Mouse (Mus musculus): Measurements from ENCODE around the gene P2rx4. TPM values are rescaled to one million over a fixed set of nuclear protein-coding genes. Genes with fewer than 3 reads are reported as not detected.

Gene P2rx4
- total and polyA plus RNA-seq, 2 experiments from 2014 or later: 17.4 to 21.1 TPM

DNA sequence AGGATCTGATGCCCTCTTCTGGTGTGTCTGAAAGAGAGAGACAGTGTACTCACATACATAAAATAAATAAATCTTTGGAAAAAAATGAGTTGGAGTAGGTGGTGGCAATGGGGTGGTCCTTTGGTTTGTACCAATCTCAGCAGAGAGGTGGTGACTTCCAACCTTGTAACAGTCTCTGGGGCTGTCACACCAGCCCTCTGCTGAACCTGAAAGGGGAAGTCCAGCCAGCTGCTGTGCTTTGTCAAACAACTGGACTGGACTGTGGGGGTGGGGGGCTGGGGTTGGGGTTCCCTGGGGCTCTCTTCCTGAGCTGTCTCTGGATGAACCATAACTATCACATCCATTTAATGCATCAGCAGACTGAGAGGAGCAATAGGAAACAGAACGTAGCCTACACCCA, 8.4 kb downstream of the P2rx4 start:
- H3K36me3 ChIP-seq (ENCODE audit: insufficient read depth, low read length): no peaks in the 10 kb centered on the region; the same call in 1 of the 2 replicates

DNA sequence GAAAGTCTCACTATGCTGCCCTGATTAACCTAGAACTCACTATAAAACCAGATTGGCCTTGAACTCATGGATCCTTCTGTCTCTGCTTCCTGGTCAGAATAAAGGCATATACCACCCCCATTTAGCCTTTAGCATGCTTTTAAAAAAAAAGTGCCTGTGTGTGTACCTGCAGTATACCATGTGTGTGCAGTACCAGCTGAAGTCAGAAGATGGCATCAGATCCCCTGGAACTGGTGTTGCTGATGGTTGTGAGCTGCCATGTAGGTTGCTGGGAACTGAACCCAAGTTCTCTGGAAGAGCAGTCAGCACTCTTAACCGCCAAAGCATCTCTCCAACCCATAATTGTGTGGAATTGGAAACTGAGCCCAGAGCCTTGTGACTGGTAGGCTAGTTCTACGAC, 9.4 kb downstream of the P2rx4 start:
- WGBS: 99% methylated on average over 2 of the region's 2 CpGs
- ATAC-seq: no peak

More for the DNA sequence above, 8.4 kb downstream of the P2rx4 start:
- no peak overlapping the region for H3K27ac ChIP-seq
- WGBS: 76% methylated on average over 1 of the region's 1 CpGs
- DNase-seq (ENCODE audit: low spot score) (no peak), ATAC-seq (no peak)
- H3K4me2 ChIP-seq (ENCODE audit: low read depth, low read length): no peak overlapping the region
- no peak overlapping the region for H3K4me3 ChIP-seq (ENCODE audit: low read length)
- TF ChIP-seq CTCF (IDR thresholded peaks at IDR 0.05; ENCODE audit: low read depth): no peak
- no peaks in the 10 kb centered on the region for H3K9me3 ChIP-seq (ENCODE audit: low read length)
- no peak overlapping the region for H3K9ac ChIP-seq (replicated peaks; ENCODE audit: low read length)
- no peaks in the 10 kb centered on the region for H3K4me1 ChIP-seq (ENCODE audit: insufficient read depth, low read length)
- no peaks in the 10 kb centered on the region for H3K27me3 ChIP-seq (ENCODE audit: insufficient read depth, low read length)

DNA sequence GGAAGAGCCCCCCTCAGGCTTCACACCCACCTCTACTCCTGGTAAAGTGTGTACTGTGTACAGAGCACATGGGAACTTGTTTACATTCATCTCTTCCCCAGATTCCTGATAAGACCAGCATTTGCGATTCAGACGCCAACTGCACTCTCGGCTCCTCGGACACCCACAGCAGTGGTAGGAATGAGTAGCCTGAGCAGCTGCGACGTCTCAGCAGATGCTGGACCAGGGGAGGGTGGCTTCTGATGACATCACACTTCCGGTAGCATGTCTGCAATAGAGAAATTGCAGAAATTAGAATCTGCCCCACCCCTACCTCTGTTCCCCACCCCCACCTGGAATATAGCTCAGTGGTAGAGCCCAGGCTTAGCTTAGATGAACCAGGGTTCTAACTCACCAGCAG, 11.1 kb downstream of the P2rx4 start:
- Histone ChIP-seq H3K4me3 (ENCODE audit: low read length) (no peak overlapping the region), H3K36me3 (ENCODE audit: insufficient read depth, low read length) (no peaks in the 10 kb centered on the region; the same call in 1 of the 2 replicates), H3K27me3 (ENCODE audit: insufficient read depth, low read length) (no peaks in the 10 kb centered on the region), H3K27ac (no peak overlapping the region), H3K9me3 (ENCODE audit: low read length) (no peaks in the 10 kb centered on the region), H3K4me2 (ENCODE audit: low read depth, low read length) (no peak overlapping the region), H3K9ac (replicated peaks; ENCODE audit: low read length) (no peak overlapping the region), H3K4me1 (ENCODE audit: insufficient read depth, low read length) (no peaks in the 10 kb centered on the region)
- no peak for TF ChIP-seq CTCF (IDR thresholded peaks at IDR 0.05; ENCODE audit: low read depth)
- ATAC-seq (no peak), DNase-seq (ENCODE audit: low spot score) (no peak)
- 83% methylated on average over 7 of the region's 7 CpGs for WGBS

More for the DNA sequence above, 9.4 kb downstream of the P2rx4 start:
- H3K9ac ChIP-seq (replicated peaks; ENCODE audit: low read length): no peak overlapping the region
- no peak overlapping the region for H3K27ac ChIP-seq
- no peaks in the 10 kb centered on the region for H3K27me3 ChIP-seq (ENCODE audit: insufficient read depth, low read length)
- H3K4me3 ChIP-seq (ENCODE audit: low read length): no peak overlapping the region
- no peaks in the 10 kb centered on the region for H3K9me3 ChIP-seq (ENCODE audit: low read length)
- no peak overlapping the region for H3K4me2 ChIP-seq (ENCODE audit: low read depth, low read length)
- TF ChIP-seq CTCF (IDR thresholded peaks at IDR 0.05; ENCODE audit: low read depth): 0 out of 2 replicates have a peak, but pooled peaks have one; percentile 10
- DNase-seq (ENCODE audit: low spot score): no peak
- H3K4me1 ChIP-seq (ENCODE audit: insufficient read depth, low read length): no peaks in the 10 kb centered on the region
- H3K36me3 ChIP-seq (ENCODE audit: insufficient read depth, low read length): no peaks in the 10 kb centered on the region; the same call in 1 of the 2 replicates

DNA sequence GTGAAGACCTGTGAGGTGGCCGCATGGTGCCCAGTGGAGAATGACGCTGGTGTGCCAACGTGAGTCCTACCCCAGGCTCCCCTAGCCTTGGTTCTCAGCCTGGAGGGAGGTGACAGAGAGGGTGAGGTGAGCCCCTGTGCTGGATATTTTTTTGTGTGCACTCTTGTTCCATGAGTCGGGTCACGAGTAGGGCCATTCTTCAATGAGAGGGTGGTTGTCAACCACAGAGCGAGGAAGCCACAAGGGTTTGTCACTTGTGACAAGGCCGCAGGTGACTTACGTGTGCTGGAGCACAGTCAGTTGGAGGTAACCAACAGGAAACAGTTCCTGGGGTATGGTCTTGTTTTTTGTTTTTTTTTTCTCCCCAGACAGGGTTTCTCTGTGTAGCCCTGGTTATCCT, 11.8 kb downstream of the P2rx4 start:
- no peak overlapping the region for H3K27ac ChIP-seq
- H3K9me3 ChIP-seq (ENCODE audit: low read length): no peaks in the 10 kb centered on the region
- ATAC-seq (no peak), DNase-seq (ENCODE audit: low spot score) (no peak)
- H3K4me2 ChIP-seq (ENCODE audit: low read depth, low read length): no peak overlapping the region
- no peak for TF ChIP-seq CTCF (IDR thresholded peaks at IDR 0.05; ENCODE audit: low read depth)
- H3K4me3 ChIP-seq (ENCODE audit: low read length): no peak overlapping the region
- 96% methylated on average over 8 of the region's 8 CpGs for WGBS
- H3K4me1 ChIP-seq (ENCODE audit: insufficient read depth, low read length): no peaks in the 10 kb centered on the region
- H3K27me3 ChIP-seq (ENCODE audit: insufficient read depth, low read length): no peaks in the 10 kb centered on the region
- H3K36me3 ChIP-seq (ENCODE audit: insufficient read depth, low read length): no peaks in the 10 kb centered on the region; the same call in 1 of the 2 replicates
- H3K9ac ChIP-seq (replicated peaks; ENCODE audit: low read length): no peak overlapping the region

DNA sequence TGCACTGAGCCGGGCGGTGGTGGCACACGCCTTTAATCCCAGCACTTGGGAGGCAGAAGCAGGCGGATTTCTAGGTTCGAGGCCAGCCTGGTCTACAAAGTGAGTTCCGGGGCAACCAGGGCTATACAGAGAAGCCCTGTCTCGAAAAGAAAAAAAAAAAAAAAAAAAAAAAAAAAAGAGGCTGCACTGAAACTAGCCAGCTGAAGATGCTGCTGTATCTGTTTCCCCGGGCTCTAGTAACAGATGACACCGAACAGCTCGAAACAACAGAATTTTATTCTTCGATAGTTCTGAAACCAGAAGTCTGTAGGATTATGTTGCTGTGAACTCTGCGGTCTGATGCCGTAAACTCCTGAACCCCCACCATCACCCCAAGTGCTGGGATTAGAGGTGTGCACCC, 18.1 kb downstream of the P2rx4 start:
- Histone ChIP-seq H3K9ac (replicated peaks; ENCODE audit: low read length) (no peak overlapping the region), H3K4me3 (ENCODE audit: low read length) (no peak overlapping the region), H3K27me3 (ENCODE audit: insufficient read depth, low read length) (no peaks in the 10 kb centered on the region), H3K4me2 (ENCODE audit: low read depth, low read length) (no peak overlapping the region), H3K4me1 (ENCODE audit: insufficient read depth, low read length) (no peaks in the 10 kb centered on the region), H3K27ac (no peak overlapping the region), H3K36me3 (ENCODE audit: insufficient read depth, low read length) (no peaks in the 10 kb centered on the region), H3K9me3 (ENCODE audit: low read length) (no peaks in the 10 kb centered on the region)
- ATAC-seq: no peak
- TF ChIP-seq CTCF (IDR thresholded peaks at IDR 0.05; ENCODE audit: low read depth): no peak
- 91% methylated on average over 13 of the region's 13 CpGs for WGBS
- DNase-seq (ENCODE audit: low spot score): no peak

DNA sequence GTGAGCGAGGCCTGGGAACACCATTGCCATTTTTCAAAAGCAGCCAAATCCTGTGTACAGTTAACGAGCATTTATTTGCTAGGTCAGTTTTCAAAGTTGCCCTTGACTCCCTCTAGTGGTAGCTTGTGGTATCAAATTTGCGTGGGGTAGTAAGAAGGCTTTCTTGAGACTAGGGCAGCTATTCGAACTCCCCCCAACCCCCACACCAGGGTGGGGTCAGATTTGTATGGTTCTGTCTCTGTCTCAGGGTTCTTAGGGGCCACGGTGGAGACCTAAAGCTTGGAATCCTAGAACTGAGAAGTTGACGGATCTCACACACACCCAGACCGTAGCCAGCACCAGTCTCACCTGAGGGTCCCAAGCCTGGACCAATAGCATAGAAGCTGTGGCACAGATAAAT, 18.7 kb downstream of the P2rx4 start:
- 20% methylated on average over 7 of the region's 7 CpGs for WGBS
- Histone ChIP-seq H3K4me2 (ENCODE audit: low read depth, low read length) (no peak overlapping the region), H3K36me3 (ENCODE audit: insufficient read depth, low read length) (no peaks in the 10 kb centered on the region), H3K4me1 (ENCODE audit: insufficient read depth, low read length) (no peaks in the 10 kb centered on the region), H3K9ac (replicated peaks; ENCODE audit: low read length) (no peak overlapping the region), H3K4me3 (ENCODE audit: low read length) (no peak overlapping the region), H3K9me3 (ENCODE audit: low read length) (no peaks in the 10 kb centered on the region), H3K27me3 (ENCODE audit: insufficient read depth, low read length) (no peaks in the 10 kb centered on the region), H3K27ac (no peak overlapping the region)
- TF ChIP-seq CTCF (IDR thresholded peaks at IDR 0.05; ENCODE audit: low read depth): peak; percentile 88
- peak; percentile 55 for ATAC-seq
- DNase-seq (ENCODE audit: low spot score): peak; percentile 91

DNA sequence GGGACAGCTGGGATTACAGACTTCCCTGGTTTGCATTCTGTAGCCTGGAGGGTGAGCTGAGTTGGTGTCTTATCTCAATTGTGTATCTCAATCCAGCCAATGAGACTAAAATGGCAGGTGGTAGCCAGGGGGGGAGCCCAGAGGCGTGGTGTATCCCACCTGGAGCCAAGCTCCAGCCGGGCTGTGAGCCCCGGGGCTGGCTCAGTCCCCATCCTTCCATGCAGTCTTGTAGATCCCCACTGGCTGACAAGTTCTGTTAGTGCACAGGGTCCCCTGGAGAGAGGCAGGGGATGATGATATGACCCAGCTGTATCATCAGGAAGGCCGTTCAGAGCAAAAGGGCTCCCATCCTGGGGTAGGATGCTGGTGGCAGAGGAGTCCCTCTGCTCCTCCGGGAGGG, 19.3 kb downstream of the P2rx4 start:
- no peak for DNase-seq (ENCODE audit: low spot score)
- 63% methylated on average over 5 of the region's 5 CpGs for WGBS
- Histone ChIP-seq H3K36me3 (ENCODE audit: insufficient read depth, low read length) (no peaks in the 10 kb centered on the region), H3K9me3 (ENCODE audit: low read length) (no peaks in the 10 kb centered on the region), H3K4me3 (ENCODE audit: low read length) (no peak overlapping the region), H3K9ac (replicated peaks; ENCODE audit: low read length) (no peak overlapping the region), H3K4me1 (ENCODE audit: insufficient read depth, low read length) (no peaks in the 10 kb centered on the region), H3K27me3 (ENCODE audit: insufficient read depth, low read length) (no peaks in the 10 kb centered on the region), H3K4me2 (ENCODE audit: low read depth, low read length) (no peak overlapping the region), H3K27ac (no peak overlapping the region)
- TF ChIP-seq CTCF (IDR thresholded peaks at IDR 0.05; ENCODE audit: low read depth): no peak
- ATAC-seq: no peak
